Mouse (Mus musculus) heart, embryonic 12.5 days (tissue): Measurements from ENCODE around the gene Pign. TPM values are rescaled to one million over a fixed set of nuclear protein-coding genes. Genes with fewer than 3 reads are reported as not detected.

Experiments
- ATAC-seq: fragments of 200-750 bp; cut with Nextera tagmentation; 2 replicates; pipeline ENCODE4 v1.8.0; 2017; ENCODE audit warnings: moderate TSS enrichment, moderate library complexity; ENCODE audit not compliant: insufficient number of reproducible peaks, low FRiP score
- H3K27ac ChIP-seq: fragments of 300-500 bp; sonication (generic); 2 replicates; pipeline ENCODE4 v1.5.1; 2016; ENCODE audit warnings: mild to moderate bottlenecking, moderate library complexity; ENCODE audit not compliant: poor library complexity, severe bottlenecking
- H3K27me3 ChIP-seq: fragments of 300-500 bp; sonication (generic); replicated peaks from 2 replicates; pipeline ENCODE4 v1.6.1; 2016; ENCODE audit warnings: mild to moderate bottlenecking, moderate library complexity
- H3K36me3 ChIP-seq: fragments of 300-500 bp; sonication (generic); 2 replicates; pipeline ENCODE4 v1.6.1; 2016; ENCODE audit warnings: mild to moderate bottlenecking, moderate library complexity
- H3K4me1 ChIP-seq: fragments of 300-500 bp; sonication (generic); replicated peaks from 2 replicates; pipeline ENCODE4 v1.6.1; 2016; ENCODE audit warnings: mild to moderate bottlenecking
- H3K4me2 ChIP-seq: fragments of 300-500 bp; sonication (generic); 2 replicates; pipeline ENCODE4 v1.6.1; 2016; ENCODE audit warnings: mild to moderate bottlenecking, moderate library complexity
- H3K4me3 ChIP-seq: fragments of 300-500 bp; sonication (generic); 2 replicates; pipeline ENCODE4 v1.5.1; 2016; ENCODE audit warnings: mild to moderate bottlenecking
- H3K9ac ChIP-seq: fragments of 300-500 bp; sonication (generic); 2 replicates; pipeline ENCODE4 v1.6.1; 2016; ENCODE audit warnings: mild to moderate bottlenecking, moderate library complexity
- H3K9me3 ChIP-seq: fragments of 300-500 bp; sonication (generic); replicated peaks from 2 replicates; pipeline ENCODE4 v1.6.1; 2016; ENCODE audit warnings: mild to moderate bottlenecking, moderate library complexity
- WGBS: fragments of 180-500 bp; shearing (Covaris S2); methylation state at CpG from one replicate; pipeline ENCODE4 v1.1.7; 2016; 5-methylcytosine and 5-hydroxymethylcytosine counted together
- polyA plus RNA-seq: library from polyadenylated mRNA; unstranded; fragments of >200 nt; fragmentation: Nextera tagmentation; extraction: Ambion mirVana; gene quantifications from 2 replicates; pipeline ENCODE4 v1.2.1, GENCODE M21; 2016

The Pign gene
- 16.4 and 17.4 TPM in 2 replicates for polyA plus RNA-seq

DNA sequence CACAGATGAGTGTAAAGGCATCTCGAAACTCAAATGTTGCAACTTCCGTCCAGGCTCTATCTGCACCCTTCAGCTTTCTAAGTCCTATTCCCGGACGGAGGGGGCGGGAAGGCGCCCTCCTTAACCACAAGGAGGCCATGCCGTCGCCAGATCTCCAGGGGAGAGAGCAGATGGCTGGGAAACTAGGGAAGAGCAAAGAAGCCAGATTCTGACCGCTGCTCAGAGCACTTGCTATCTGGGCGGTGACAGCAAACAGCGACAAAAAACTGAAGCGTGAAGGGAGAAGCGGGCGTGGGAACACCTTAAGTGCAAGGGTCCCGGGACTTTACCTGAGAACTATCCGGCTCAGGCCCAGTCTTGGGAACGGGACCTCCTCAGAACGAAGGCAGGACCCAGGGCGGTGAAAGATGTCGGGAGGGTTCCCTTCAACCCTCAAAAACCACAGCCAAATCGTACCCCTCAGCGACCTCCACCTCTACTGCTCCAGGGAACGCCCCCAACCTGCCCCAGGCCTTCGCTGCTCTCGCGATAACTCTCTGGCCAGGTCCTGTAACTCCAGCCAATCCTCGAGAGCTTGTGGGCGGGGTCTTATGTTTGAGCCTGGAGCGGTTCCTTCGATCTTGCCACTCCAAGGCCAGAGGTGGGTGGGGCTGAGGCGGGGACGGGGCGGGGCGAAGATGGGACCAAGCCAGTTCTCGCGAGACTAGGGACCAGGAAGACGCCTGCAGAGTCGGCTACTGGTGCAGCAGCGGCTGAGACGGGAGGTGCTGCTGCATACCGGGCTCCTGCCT lies at the start of gene Pign, which contains the start of gene Relch:
Gene Pign (minus strand): TSS at position 507 of the 791 bp plus-strand sequence.
Gene Relch (plus strand): TSS at position 691 of the 791 bp plus-strand sequence.
- WGBS, result under 1% methylated on average over 41 of the region's 41 CpGs
- ATAC-seq, result peak; percentile 99

DNA sequence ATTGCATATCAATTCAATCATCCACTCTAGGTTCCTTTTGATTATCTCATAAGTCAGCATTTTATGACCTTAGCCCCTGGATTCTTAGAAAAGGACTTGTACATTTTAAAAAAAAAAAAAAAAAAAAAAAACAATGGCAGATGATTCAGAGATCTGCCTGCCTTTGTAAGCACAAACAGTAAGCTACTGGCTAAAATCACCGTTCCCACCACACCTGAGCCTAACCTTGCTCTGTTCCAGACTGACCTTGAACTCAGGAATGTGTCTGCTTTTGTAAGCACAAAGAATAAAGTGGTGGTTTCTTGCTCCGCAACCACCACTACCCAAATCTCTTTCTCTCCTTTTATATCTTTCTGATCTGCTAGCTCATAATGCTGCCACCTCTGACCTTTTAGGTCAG lies 49.3 kb upstream of the Pign start:
- Histone ChIP-seq H3K36me3 (peaks cover 18% of the 10 kb centered on the region), H3K27me3 (no peaks in the 10 kb centered on the region), H3K9me3 (no peaks in the 10 kb centered on the region), H3K4me2 (no peak overlapping the region), H3K4me1 (no peaks in the 10 kb centered on the region), H3K9ac (no peak overlapping the region), H3K27ac (no peak overlapping the region), H3K4me3 (no peak overlapping the region)
- 87% methylated on average over 2 of the region's 2 CpGs for WGBS
- ATAC-seq, result no peak

More for the DNA sequence above, at the start of gene Pign, which contains the start of gene Relch:
- no peaks in the 10 kb centered on the region for H3K36me3 ChIP-seq
- peak within 1 kb of the TSS; percentile 88 for H3K9ac ChIP-seq
- H3K4me2 ChIP-seq, result peak within 1 kb of the TSS; percentile 91
- no peaks in the 10 kb centered on the region for H3K9me3 ChIP-seq
- peak within 1 kb of the TSS; percentile 88 for H3K27ac ChIP-seq
- H3K4me1 ChIP-seq, result peaks cover 10% of the 10 kb centered on the region
- peak within 1 kb of the TSS; percentile 99 for H3K4me3 ChIP-seq
- no peaks in the 10 kb centered on the region for H3K27me3 ChIP-seq

DNA sequence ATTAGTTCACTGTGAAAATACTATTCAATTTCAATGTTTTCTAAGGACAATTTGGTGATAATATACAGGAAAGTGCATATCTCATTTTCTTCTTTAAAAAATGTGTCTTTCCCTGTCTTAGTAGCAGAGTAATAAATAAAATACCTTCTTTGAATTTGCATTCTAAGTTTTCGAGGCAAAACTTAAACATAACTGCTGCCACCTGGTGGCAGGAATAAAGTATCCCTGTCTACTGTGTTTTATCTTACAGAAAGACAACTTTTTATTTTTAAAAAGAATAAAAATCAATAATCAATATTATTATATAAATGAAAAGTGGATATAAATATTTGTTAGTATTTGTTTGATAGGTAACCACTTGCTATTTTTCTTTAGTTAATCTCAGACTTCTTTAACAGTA lies 47.8 kb upstream of the Pign start:
- Histone ChIP-seq H3K9ac (no peak overlapping the region), H3K27ac (no peak overlapping the region), H3K27me3 (no peaks in the 10 kb centered on the region), H3K4me2 (no peak overlapping the region), H3K9me3 (no peaks in the 10 kb centered on the region), H3K4me3 (no peak overlapping the region), H3K36me3 (peaks cover 25% of the 10 kb centered on the region), H3K4me1 (no peaks in the 10 kb centered on the region)
- 63% methylated on average over 1 of the region's 1 CpGs for WGBS
- ATAC-seq, result no peak

DNA sequence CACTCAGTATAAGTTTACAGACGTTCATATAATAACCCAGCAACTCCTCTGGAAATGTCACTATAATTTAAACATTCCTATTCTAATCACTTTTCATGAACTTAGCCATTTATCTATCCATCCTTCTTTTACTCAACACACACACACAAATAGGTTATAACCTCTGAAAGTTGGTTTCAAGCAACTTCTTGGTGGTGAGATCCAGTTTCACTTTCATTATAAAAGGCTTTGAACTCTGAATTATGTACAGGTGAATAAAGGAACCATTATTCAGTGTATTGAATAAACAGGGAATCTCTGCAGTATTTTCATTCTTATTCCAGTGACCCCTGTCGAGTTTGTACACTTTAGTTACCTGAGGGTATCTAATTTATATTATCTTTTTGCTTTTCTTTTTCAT lies 45.9 kb upstream of the Pign start:
- Histone ChIP-seq H3K9ac (no peak overlapping the region), H3K9me3 (no peaks in the 10 kb centered on the region), H3K27ac (no peak overlapping the region), H3K4me3 (no peak overlapping the region), H3K27me3 (no peaks in the 10 kb centered on the region), H3K4me2 (no peak overlapping the region), H3K4me1 (no peaks in the 10 kb centered on the region), H3K36me3 (peaks cover 21% of the 10 kb centered on the region)
- 85% methylated on average over 2 of the region's 2 CpGs for WGBS
- no peak for ATAC-seq

DNA sequence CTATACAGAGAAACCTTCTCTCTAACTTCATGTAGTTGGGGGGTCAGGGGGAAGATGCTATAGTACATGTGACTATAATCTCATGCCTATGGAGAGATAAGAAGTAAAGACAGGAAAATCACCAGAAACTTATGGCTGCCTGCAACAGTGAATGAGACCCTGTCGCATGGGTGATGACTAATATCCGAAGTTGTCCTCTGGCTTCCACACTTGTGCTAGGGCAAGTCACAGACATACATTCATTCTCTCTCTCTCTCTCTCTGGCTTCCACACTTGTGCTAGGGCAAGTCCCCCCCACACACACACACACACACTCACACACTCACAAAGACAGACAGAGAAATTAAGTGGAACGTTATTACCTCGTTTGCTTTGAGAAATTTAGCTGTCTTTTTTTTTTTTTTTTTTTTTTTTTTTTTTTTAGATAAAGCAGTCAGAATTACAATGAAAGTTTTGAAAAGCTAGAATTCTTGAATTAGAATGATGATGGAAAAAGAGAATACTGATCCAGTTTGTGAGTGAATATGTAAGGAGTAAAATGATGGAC lies 37.6 kb upstream of the Pign start:
- no peaks in the 10 kb centered on the region for H3K27me3 ChIP-seq
- ATAC-seq, result no peak
- H3K4me2 ChIP-seq, result no peak overlapping the region
- no peak overlapping the region for H3K9ac ChIP-seq
- H3K27ac ChIP-seq, result no peak overlapping the region
- peaks cover 10% of the 10 kb centered on the region for H3K36me3 ChIP-seq
- H3K4me1 ChIP-seq, result no peaks in the 10 kb centered on the region
- no peaks in the 10 kb centered on the region for H3K9me3 ChIP-seq
- no peak overlapping the region for H3K4me3 ChIP-seq
- 83% methylated on average over 4 of the region's 4 CpGs for WGBS

DNA sequence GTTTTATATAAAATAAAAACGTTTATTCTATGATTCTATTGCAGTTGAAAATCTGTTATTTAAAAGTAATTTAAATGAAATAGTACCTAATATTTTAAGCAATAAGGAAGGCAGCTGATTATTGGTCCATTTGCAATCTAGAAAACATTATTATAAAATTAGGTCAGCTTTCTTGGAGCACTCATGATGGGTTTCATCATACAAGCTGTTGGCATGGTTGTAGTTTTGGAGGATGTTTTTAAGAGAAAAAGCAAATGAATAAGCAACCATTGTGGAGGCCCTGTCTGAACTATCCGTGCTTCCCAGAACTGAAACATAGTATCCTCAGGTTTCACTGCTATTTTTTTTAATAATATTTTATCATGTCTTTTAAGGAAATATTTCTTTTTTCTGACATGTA lies 32.1 kb upstream of the Pign start:
- Histone ChIP-seq H3K27me3 (no peaks in the 10 kb centered on the region), H3K4me1 (no peaks in the 10 kb centered on the region), H3K9me3 (no peaks in the 10 kb centered on the region), H3K4me2 (no peak overlapping the region), H3K9ac (no peak overlapping the region), H3K27ac (no peak overlapping the region), H3K36me3 (peaks cover 7% of the 10 kb centered on the region; the same call in 1 of the 2 replicates), H3K4me3 (no peak overlapping the region)
- WGBS, result 78% methylated on average over 2 of the region's 2 CpGs
- no peak for ATAC-seq

DNA sequence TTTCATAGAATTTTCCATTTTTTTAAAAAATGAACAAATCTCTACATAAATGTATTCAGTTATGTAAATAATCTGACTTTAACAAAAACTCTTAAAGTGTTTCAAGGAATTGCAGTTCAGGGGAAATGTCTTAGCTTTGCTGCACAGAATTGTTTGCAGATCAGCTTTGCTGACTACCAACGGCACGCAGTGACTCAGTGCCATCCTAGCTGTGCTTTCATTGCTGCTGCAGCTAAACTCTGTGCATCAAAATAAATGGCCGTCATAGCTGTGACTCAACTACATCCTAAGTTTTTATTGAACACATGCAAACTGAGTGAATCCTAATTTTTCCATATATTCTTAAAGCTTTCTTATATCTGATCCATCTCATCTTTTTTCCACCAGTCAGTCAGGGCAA lies 22.0 kb upstream of the Pign start:
- Histone ChIP-seq H3K4me3 (no peak overlapping the region), H3K9ac (no peak overlapping the region), H3K36me3 (0 out of 2 replicates have a peak, but pooled peaks cover 5% of the 10 kb centered on the region), H3K9me3 (no peaks in the 10 kb centered on the region), H3K27me3 (no peaks in the 10 kb centered on the region), H3K4me1 (no peaks in the 10 kb centered on the region), H3K27ac (no peak overlapping the region), H3K4me2 (no peak overlapping the region)
- no peak for ATAC-seq
- 86% methylated on average over 3 of the region's 3 CpGs for WGBS

DNA sequence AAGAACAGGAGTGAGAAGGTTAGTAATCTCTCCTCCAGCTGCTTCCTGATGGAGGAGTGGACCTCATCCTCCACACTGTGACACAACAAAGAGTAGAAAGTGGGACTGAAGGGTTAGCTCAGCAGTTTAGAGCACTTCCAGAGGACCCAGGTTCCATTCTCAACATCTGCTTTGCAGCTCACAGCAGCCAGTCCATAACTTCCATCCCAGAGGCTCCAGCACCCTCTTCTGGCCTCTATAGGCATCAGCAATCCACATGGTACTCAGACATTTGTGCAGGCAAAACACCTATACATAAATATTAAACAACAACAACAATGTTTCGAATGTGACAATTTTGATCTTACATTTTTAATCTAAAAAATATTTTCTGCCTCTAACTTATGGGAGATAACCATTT lies 17.1 kb upstream of the Pign start:
- H3K4me2 ChIP-seq, result no peak overlapping the region
- peaks cover 9% of the 10 kb centered on the region; the same call in 1 of the 2 replicates for H3K36me3 ChIP-seq
- no peaks in the 10 kb centered on the region for H3K9me3 ChIP-seq
- H3K4me1 ChIP-seq, result no peaks in the 10 kb centered on the region
- no peaks in the 10 kb centered on the region for H3K27me3 ChIP-seq
- 74% methylated on average over 1 of the region's 1 CpGs for WGBS
- no peak overlapping the region for H3K4me3 ChIP-seq
- no peak for ATAC-seq
- H3K9ac ChIP-seq, result no peak overlapping the region
- no peak overlapping the region for H3K27ac ChIP-seq

DNA sequence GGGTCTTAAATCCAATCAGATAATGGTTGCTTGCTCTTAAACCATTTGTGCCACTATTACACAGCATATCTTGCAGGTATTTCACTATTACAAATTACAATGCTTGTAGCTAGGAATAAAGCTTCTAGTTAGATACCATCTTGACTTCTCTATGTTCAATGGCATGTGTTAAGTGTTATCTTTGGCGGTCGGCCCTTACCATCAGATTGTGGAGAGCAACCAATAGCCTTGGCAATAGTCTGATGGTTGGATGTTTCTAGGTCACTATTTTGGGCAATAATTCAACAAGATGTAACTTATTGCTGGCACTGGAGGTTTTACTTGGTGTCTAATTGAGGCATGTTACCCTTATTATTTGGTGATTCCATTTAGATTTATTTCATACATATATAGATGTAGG lies 11.3 kb upstream of the Pign start:
- Histone ChIP-seq H3K27me3 (no peaks in the 10 kb centered on the region), H3K9me3 (no peaks in the 10 kb centered on the region), H3K9ac (no peak overlapping the region), H3K27ac (no peak overlapping the region), H3K4me3 (no peak overlapping the region), H3K4me1 (no peaks in the 10 kb centered on the region), H3K4me2 (no peak overlapping the region), H3K36me3 (peaks cover 9% of the 10 kb centered on the region; the same call in 1 of the 2 replicates)
- no peak for ATAC-seq
- WGBS, result 82% methylated on average over 2 of the region's 2 CpGs

DNA sequence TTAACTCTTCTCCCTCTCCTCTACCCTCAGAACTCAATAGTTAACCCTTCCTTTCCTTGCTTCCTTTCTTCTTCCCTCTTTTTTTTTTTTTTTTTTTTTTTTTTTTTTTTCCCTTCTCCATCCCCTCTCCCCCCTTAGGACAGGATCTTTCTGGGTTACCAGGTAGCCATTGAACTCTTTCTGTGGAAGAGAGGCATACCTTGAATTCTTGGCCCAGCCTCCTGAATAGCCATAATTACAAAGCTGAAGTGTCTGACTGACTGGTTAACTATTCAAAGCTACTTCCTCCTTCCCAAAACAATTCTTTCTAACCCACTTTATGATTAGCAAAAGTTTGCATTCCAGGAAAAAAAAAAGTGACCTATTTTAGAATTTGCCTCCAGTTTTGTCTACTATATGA lies 6.2 kb upstream of the Pign start:
- no peak overlapping the region for H3K4me2 ChIP-seq
- H3K9me3 ChIP-seq, result no peaks in the 10 kb centered on the region
- H3K4me3 ChIP-seq, result no peak overlapping the region
- ATAC-seq, result no peak
- no peaks in the 10 kb centered on the region for H3K36me3 ChIP-seq
- H3K27ac ChIP-seq, result no peak overlapping the region
- no peaks in the 10 kb centered on the region for H3K27me3 ChIP-seq
- H3K4me1 ChIP-seq, result peaks cover 7% of the 10 kb centered on the region
- H3K9ac ChIP-seq, result no peak overlapping the region

DNA sequence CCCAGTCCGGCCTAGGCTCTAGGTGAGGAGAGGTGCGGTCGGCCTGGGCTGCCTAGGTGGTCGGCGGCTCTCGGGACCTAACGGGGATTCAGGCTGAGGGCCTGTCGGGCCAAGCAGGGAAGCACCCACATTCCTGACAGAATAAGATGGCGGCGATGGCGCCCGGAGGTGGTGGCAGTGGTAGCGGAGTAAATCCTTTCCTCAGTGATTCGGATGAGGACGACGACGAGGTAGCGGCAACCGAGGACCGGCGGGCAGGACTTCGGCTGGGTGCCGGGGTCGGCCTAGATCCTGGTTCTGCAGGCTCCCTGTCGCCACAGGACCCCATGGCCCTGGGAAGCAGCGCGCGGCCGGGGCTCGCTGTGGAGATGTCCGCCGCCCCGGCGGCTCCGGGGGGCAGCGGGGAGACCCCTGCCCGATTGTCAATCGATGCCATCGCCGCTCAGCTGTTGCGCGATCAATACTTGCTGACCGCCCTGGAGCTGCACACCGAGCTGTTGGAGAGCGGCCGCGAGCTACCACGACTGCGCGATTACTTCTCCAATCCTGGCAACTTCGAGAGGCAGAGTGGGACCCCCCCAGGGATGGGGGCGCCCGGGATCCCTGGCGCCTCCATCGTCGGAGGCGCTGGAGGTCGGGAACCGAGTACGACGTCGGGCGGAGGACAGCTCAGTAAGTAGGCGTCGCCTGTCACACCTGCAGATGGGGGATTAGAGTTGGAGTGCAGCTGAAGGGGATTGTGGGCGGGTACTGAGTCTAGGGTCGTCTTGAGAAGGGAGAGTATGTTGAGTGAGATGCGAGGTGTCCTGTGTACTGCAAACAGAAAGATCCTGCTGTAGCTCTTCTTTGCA lies 710 bp upstream of the Pign start:
- H3K4me2 ChIP-seq, result peak overlapping the region; percentile 91
- H3K27ac ChIP-seq, result peak overlapping the region; percentile 77
- H3K36me3 ChIP-seq, result no peaks in the 10 kb centered on the region
- no peaks in the 10 kb centered on the region for H3K9me3 ChIP-seq
- WGBS, result under 1% methylated on average over 68 of the region's 68 CpGs
- no peaks in the 10 kb centered on the region for H3K27me3 ChIP-seq
- H3K4me1 ChIP-seq, result peaks cover 10% of the 10 kb centered on the region
- peak overlapping the region; percentile 88 for H3K9ac ChIP-seq
- ATAC-seq, result peak; percentile 12
- peak overlapping the region; percentile 99 for H3K4me3 ChIP-seq
